Mouse (Mus musculus) kidney, embryonic 16.5 days (tissue): Measurements from ENCODE around the gene Exoc3l. TPM values are rescaled to one million over a fixed set of nuclear protein-coding genes. Genes with fewer than 3 reads are reported as not detected.
A peak's percentile ranks its signal among the peaks of the same experiment; 100 is the strongest.

Experiments used
- ATAC-seq: fragments of 200-750 bp; cut with Nextera tagmentation; 2 replicates; pipeline ENCODE4 v1.8.0; 2017; ENCODE audit warnings: moderate TSS enrichment; ENCODE audit not compliant: low FRiP score, low TSS enrichment
- H3K27ac ChIP-seq: fragments of 300-500 bp; sonication (generic); 2 replicates; pipeline ENCODE4 v1.5.1; 2014; ENCODE audit warnings: low read length
- H3K27me3 ChIP-seq: fragments of 300-500 bp; sonication (generic); 2 replicates; pipeline ENCODE4 v1.6.1; 2014; ENCODE audit warnings: low read length, control low read depth, mixed read lengths; ENCODE audit not compliant: insufficient read depth
- H3K36me3 ChIP-seq: fragments of 300-500 bp; sonication (generic); 2 replicates; pipeline ENCODE4 v1.6.1; 2014; ENCODE audit warnings: low read length, control low read depth, mixed read lengths; ENCODE audit not compliant: insufficient read depth
- H3K4me1 ChIP-seq: fragments of 300-500 bp; sonication (generic); 2 replicates; pipeline ENCODE4 v1.6.1; 2014; ENCODE audit warnings: low read length, control low read depth, mixed read lengths; ENCODE audit not compliant: insufficient read depth
- H3K4me2 ChIP-seq: fragments of 300-500 bp; sonication (generic); replicated peaks from 2 replicates; pipeline ENCODE4 v1.6.1; 2014; ENCODE audit warnings: low read depth, low read length
- H3K4me3 ChIP-seq: fragments of 300-500 bp; sonication (generic); 2 replicates; pipeline ENCODE4 v1.5.1; 2014; ENCODE audit warnings: mild to moderate bottlenecking, low read length
- H3K9ac ChIP-seq: fragments of 300-500 bp; sonication (generic); replicated peaks from 2 replicates; pipeline ENCODE4 v1.6.1; 2014; ENCODE audit warnings: low read length
- H3K9me3 ChIP-seq: fragments of 300-500 bp; sonication (generic); 2 replicates; pipeline ENCODE4 v1.6.1; 2016; ENCODE audit warnings: low read length, control low read depth
- WGBS: fragments of 180-500 bp; shearing (Covaris S2); extraction: QIAGEN DNeasy Blood & Tissue Kit; methylation state at CpG from one replicate; pipeline ENCODE4 v1.1.7; 2014; 5-methylcytosine and 5-hydroxymethylcytosine counted together
- polyA plus RNA-seq: library from polyadenylated mRNA; unstranded; fragments of >200 nt; fragmentation: Nextera tagmentation; extraction: Ambion mirVana; gene quantifications from 2 replicates; pipeline ENCODE4 v1.2.1, GENCODE M21; 2015

Exoc3l gene
- polyA plus RNA-seq, 1 experiment from 2014 or later: 32.1 TPM

- Histone ChIP-seq H3K4me2 (peak within 1 kb of the TSS; percentile 63), H3K27me3 (no peaks in the 10 kb centered on the region), H3K4me3 (peak within 1 kb of the TSS; percentile 44), H3K9ac (peak within 1 kb of the TSS; percentile 65), H3K36me3 (peaks cover 72% of the 10 kb centered on the region), H3K9me3 (no peaks in the 10 kb centered on the region), H3K4me1 (peaks cover 24% of the 10 kb centered on the region), H3K27ac (peak within 1 kb of the TSS; percentile 82)
- WGBS: 4% methylated on average over 29 of the region's 30 CpGs
- peak; percentile 94 for ATAC-seq
Observed at GRCm38 (mm10) chr8:105305211-105306145, 9.6 kb upstream of the Exoc3l start, which contains the start of gene Elmo3. Gene Elmo3, plus strand, starts transcription at chr8:105305601.

- Histone ChIP-seq H3K9ac (no peak overlapping the region), H3K36me3 (peaks cover 77% of the 10 kb centered on the region), H3K4me3 (no peak overlapping the region), H3K4me1 (peaks cover 24% of the 10 kb centered on the region), H3K9me3 (no peaks in the 10 kb centered on the region), H3K27ac (peak overlapping the region; percentile 55), H3K27me3 (no peaks in the 10 kb centered on the region), H3K4me2 (no peak overlapping the region)
- ATAC-seq: no peak
- WGBS: 64% methylated on average over 9 of the region's 9 CpGs
Observed at GRCm38 (mm10) chr8:105304325-105305210, 8.7 kb upstream of the Exoc3l start.

- no peak overlapping the region for H3K4me2 ChIP-seq
Observed at GRCm38 (mm10) chr8:105303874-105304273, 8.0 kb upstream of the Exoc3l start.

GRCm38 (mm10) chr8:105303396-105303795, 7.5 kb upstream of the Exoc3l start:
- H3K4me1 ChIP-seq: peaks cover 32% of the 10 kb centered on the region

More at GRCm38 (mm10) chr8:105303874-105304273, 8.0 kb upstream of the Exoc3l start:
- H3K27me3 ChIP-seq: no peaks in the 10 kb centered on the region
- H3K36me3 ChIP-seq: peaks cover 74% of the 10 kb centered on the region
- peaks cover 27% of the 10 kb centered on the region for H3K4me1 ChIP-seq
- H3K27ac ChIP-seq: no peak overlapping the region
- ATAC-seq: no peak
- no peak overlapping the region for H3K9ac ChIP-seq
- H3K9me3 ChIP-seq: no peaks in the 10 kb centered on the region
- 80% methylated on average over 9 of the region's 9 CpGs for WGBS
- H3K4me3 ChIP-seq: no peak overlapping the region

GRCm38 (mm10) chr8:105299962-105300361, 4.1 kb upstream of the Exoc3l start:
- no peak overlapping the region for H3K4me2 ChIP-seq
- WGBS: 95% methylated on average over 8 of the region's 8 CpGs
- H3K27ac ChIP-seq: no peak overlapping the region
- no peak for ATAC-seq
- H3K4me3 ChIP-seq: no peak overlapping the region
- no peaks in the 10 kb centered on the region for H3K27me3 ChIP-seq
- no peaks in the 10 kb centered on the region for H3K9me3 ChIP-seq
- peaks cover 27% of the 10 kb centered on the region for H3K4me1 ChIP-seq
- no peak overlapping the region for H3K9ac ChIP-seq
- peaks cover 51% of the 10 kb centered on the region for H3K36me3 ChIP-seq

More at GRCm38 (mm10) chr8:105303396-105303795, 7.5 kb upstream of the Exoc3l start:
- no peak overlapping the region for H3K4me2 ChIP-seq
- no peaks in the 10 kb centered on the region for H3K27me3 ChIP-seq
- H3K36me3 ChIP-seq: peaks cover 71% of the 10 kb centered on the region
- H3K9me3 ChIP-seq: no peaks in the 10 kb centered on the region
- H3K27ac ChIP-seq: no peak overlapping the region
- H3K9ac ChIP-seq: no peak overlapping the region
- ATAC-seq: no peak
- 86% methylated on average over 8 of the region's 8 CpGs for WGBS
- no peak overlapping the region for H3K4me3 ChIP-seq

GRCm38 (mm10) chr8:105298351-105299252, 2.7 kb upstream of the Exoc3l start:
- peaks cover 19% of the 10 kb centered on the region for H3K4me1 ChIP-seq
- no peaks in the 10 kb centered on the region for H3K9me3 ChIP-seq
- H3K4me2 ChIP-seq: peak overlapping the region; percentile 97
- H3K27ac ChIP-seq: no peak overlapping the region; the same call in 1 of the 2 replicates
- H3K9ac ChIP-seq: peak overlapping the region; percentile 88
- peaks cover 41% of the 10 kb centered on the region for H3K36me3 ChIP-seq
- no peak for ATAC-seq
- H3K4me3 ChIP-seq: peak overlapping the region; percentile 97
- no peaks in the 10 kb centered on the region for H3K27me3 ChIP-seq
- WGBS: 52% methylated on average over 18 of the region's 18 CpGs

- Histone ChIP-seq H3K4me3 (peak within 1 kb of the TSS; percentile 97), H3K9me3 (no peaks in the 10 kb centered on the region), H3K27me3 (no peaks in the 10 kb centered on the region), H3K4me1 (peaks cover 19% of the 10 kb centered on the region), H3K27ac (peak within 1 kb of the TSS; percentile 66), H3K9ac (peak within 1 kb of the TSS; percentile 88), H3K36me3 (peaks cover 34% of the 10 kb centered on the region), H3K4me2 (peak within 1 kb of the TSS; percentile 97)
- WGBS: under 1% methylated on average over 55 of the region's 58 CpGs
- peak; percentile 89 for ATAC-seq
Observed at GRCm38 (mm10) chr8:105297511-105298192, 1.8 kb upstream of the Exoc3l start, which contains the start of gene E2f4. Gene E2f4, plus strand, starts transcription at chr8:105297663.

GRCm38 (mm10) chr8:105295256-105295655, 645 bp downstream of the Exoc3l start:
- ATAC-seq: no peak
- Histone ChIP-seq H3K9ac (peak overlapping the region; percentile 24; the same call in 1 of the 2 replicates), H3K4me3 (peak overlapping the region; percentile 35)

More at GRCm38 (mm10) chr8:105295256-105295655, 645 bp downstream of the Exoc3l start:
- H3K9me3 ChIP-seq: no peaks in the 10 kb centered on the region
- H3K36me3 ChIP-seq: peaks cover 10% of the 10 kb centered on the region
- peaks cover 25% of the 10 kb centered on the region for H3K4me1 ChIP-seq
- peak overlapping the region; percentile 45 for H3K4me2 ChIP-seq
- peaks cover 6% of the 10 kb centered on the region for H3K27me3 ChIP-seq
- H3K27ac ChIP-seq: peak overlapping the region; percentile 66
- 69% methylated on average over 11 of the region's 11 CpGs for WGBS
